Mouse (Mus musculus): ENCODE measurements around the gene Ccm2. TPM values are rescaled to one million over a fixed set of nuclear protein-coding genes. Genes with fewer than 3 reads are reported as not detected.

The Ccm2 gene
- polyA plus RNA-seq, 1 experiment from 2014 or later, result 81.6 TPM

- no peak for ATAC-seq (replicated peaks; ENCODE audit: insufficient number of reproducible peaks, low FRiP score, low TSS enrichment, low read depth)
These were observed 57.9 kb downstream of the Ccm2 start for GRCm38 (mm10) chr11:6604604-6604936.

DNA sequence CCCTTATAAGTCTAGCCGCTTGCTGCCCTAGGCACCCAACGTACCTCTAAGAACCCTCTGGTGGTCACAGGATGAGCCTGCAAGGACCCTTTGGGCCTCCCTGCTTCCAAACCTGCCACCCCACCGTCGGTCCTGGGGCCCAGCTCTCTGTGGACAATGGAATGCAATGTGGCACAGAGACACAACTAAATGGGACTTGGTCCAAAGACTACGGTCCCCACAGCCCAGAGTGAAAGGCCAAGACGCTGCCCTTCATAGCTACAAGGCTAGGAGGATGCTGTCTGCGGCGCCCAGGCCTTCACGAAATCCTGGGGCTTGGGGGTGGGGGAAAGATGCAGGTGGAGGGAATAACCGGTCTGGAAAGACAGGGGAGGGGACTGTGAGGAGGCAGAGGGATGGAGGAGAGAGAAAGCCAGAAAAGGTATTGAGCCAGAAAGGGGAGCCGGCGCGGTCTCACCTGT, 58.4 kb downstream of the Ccm2 start:
- peak overlapping the region; percentile 37 for H3K4me3 ChIP-seq (ENCODE audit: low read depth, low read length)
- H3K4me2 ChIP-seq (ENCODE audit: low read depth, low read length), result peak overlapping the region; percentile 72
- ATAC-seq (replicated peaks; ENCODE audit: insufficient number of reproducible peaks, low FRiP score, low TSS enrichment, low read depth) (no peak), DNase-seq (ENCODE audit: low spot score) (no peak)
- peaks cover 13% of the 10 kb centered on the region for H3K27me3 ChIP-seq (ENCODE audit: control insufficient read depth, insufficient read depth, low read length)
- H3K9ac ChIP-seq (replicated peaks; ENCODE audit: low read length), result peak overlapping the region; percentile 29
- 12% methylated on average over 13 of the region's 13 CpGs for WGBS
- no peaks in the 10 kb centered on the region; the same call in none of the 2 replicates for H3K4me1 ChIP-seq (ENCODE audit: control insufficient read depth, insufficient read depth, low read length)
- no peak overlapping the region for H3K27ac ChIP-seq (replicated peaks; ENCODE audit: low read depth, low read length)
- no peaks in the 10 kb centered on the region for H3K9me3 ChIP-seq (replicated peaks; ENCODE audit: control insufficient read depth, low read length)
- no peaks in the 10 kb centered on the region for H3K36me3 ChIP-seq (replicated peaks; ENCODE audit: control insufficient read depth, insufficient read depth, low read depth, low read length)

More at GRCm38 (mm10) chr11:6604604-6604936, 57.9 kb downstream of the Ccm2 start:
- peak overlapping the region; percentile 25; the same call in 1 of the 2 replicates for H3K4me2 ChIP-seq (ENCODE audit: low read depth, low read length)
- no peaks in the 10 kb centered on the region for H3K36me3 ChIP-seq (replicated peaks; ENCODE audit: control insufficient read depth, insufficient read depth, low read depth, low read length)
- H3K27ac ChIP-seq (replicated peaks; ENCODE audit: low read depth, low read length), result no peak overlapping the region
- H3K27me3 ChIP-seq (ENCODE audit: control insufficient read depth, insufficient read depth, low read length), result peaks cover 13% of the 10 kb centered on the region
- no peaks in the 10 kb centered on the region for H3K9me3 ChIP-seq (replicated peaks; ENCODE audit: control insufficient read depth, low read length)
- no peak for DNase-seq (ENCODE audit: low spot score)
- H3K4me1 ChIP-seq (ENCODE audit: control insufficient read depth, insufficient read depth, low read length), result no peaks in the 10 kb centered on the region; the same call in none of the 2 replicates
- H3K4me3 ChIP-seq (ENCODE audit: low read depth, low read length), result peak overlapping the region; percentile 37
- H3K9ac ChIP-seq (replicated peaks; ENCODE audit: low read length), result peak overlapping the region; percentile 29; the same call in 1 of the 2 replicates

DNA sequence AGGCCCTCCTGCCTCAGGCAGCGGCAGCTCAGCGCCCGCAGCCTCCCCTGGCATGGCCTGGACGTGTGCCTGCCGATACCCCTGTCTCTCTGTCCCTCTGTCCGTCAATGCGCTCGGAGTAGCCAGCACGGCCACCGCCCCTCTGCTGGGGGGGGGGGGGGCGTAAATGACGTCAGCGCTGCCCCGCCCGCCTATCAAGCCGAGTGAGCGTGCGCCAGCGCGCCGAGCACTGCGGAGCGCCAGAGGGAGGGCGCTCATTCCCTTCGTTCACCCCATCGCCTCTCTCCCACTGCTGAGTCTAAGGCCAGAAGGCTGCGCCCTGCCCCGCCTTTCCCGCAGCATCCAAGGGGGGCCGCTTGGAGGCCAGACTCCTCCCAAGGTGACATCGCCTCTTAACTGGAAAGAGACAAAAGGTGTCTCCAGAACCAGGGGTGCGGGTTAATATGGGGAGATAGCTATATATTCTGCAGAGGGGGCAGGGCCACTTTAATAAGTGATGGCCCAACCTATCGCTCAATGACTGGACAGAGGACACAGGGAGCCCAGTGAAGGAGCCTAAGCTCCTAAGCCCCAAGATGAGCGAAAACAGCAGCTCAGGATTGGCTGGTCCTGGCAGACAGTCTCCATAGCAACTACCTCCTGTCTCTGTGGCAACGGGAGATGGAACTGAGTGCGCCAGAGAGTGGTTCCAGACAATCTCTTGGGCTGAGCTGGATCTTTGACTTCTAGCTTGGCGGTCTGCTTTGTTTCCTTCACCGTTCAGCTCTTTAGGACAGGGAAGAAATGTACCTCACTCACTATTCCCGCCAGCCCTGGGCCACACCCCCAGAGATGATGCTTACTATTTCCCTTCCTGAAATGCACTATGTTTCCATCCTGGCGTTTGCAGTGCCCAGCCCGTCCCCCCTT, 59.1 kb downstream of the Ccm2 start, which contains the start of gene Nacad:
Gene Nacad (minus strand): TSS at position 563 of the 909 bp plus-strand sequence.
- ATAC-seq (replicated peaks; ENCODE audit: insufficient number of reproducible peaks, low FRiP score, low TSS enrichment, low read depth) (peak; percentile 85), DNase-seq (ENCODE audit: low spot score) (peak; percentile 75)
- Histone ChIP-seq H3K4me2 (ENCODE audit: low read depth, low read length) (peak within 1 kb of the TSS; percentile 72), H3K4me1 (ENCODE audit: control insufficient read depth, insufficient read depth, low read length) (no peaks in the 10 kb centered on the region; the same call in none of the 2 replicates), H3K9me3 (replicated peaks; ENCODE audit: control insufficient read depth, low read length) (no peaks in the 10 kb centered on the region), H3K27me3 (ENCODE audit: control insufficient read depth, insufficient read depth, low read length) (peaks cover 13% of the 10 kb centered on the region), H3K4me3 (ENCODE audit: low read depth, low read length) (peak within 1 kb of the TSS; percentile 37), H3K27ac (replicated peaks; ENCODE audit: low read depth, low read length) (no peak within 1 kb of the TSS), H3K36me3 (replicated peaks; ENCODE audit: control insufficient read depth, insufficient read depth, low read depth, low read length) (no peaks in the 10 kb centered on the region), H3K9ac (replicated peaks; ENCODE audit: low read length) (peak within 1 kb of the TSS; percentile 29)
- WGBS, result 6% methylated on average over 35 of the region's 41 CpGs

DNA sequence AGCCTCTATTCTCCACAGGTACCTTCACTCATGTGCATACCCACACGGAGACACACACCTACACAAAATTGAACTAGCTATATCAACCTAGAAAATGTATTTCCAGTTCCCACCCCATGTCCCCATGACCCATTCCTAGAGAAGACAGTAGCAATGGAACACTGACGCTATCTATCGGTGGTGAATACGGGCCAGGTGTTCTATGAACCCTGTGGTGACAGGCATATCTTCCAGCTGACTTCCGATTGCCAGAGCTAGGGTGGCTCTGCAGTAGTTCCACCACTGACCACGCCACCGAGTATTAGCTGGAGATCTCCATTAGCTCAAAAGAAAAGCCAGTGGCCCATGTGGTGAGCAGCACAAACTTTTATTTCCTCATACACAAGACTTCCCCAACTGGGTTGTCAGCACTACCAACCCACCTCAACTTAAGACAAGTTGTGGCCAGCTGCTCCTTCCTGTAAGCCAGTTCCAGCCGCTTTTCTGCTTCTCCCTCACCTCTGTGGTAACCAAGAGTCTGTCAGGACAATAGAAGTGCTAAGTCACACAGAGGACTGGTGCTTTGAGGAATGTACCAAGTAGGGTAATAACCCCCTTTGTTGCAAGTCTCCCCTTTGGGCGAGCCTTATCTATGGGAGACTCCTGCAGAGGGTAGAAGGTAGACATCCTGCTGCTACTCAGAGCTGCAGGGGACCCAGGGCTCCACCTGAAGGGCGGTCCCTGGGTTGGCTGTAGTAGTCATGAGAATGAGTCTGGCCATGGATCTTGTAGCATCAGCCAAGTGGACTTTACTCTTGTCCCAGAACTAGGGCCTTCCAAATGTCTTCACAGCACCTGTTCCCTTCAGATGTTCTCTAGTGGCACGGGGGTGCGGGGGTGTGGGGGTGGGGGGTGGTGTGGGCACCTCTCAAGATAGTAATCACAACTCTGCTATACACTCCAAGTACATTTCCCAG, 68.8 kb downstream of the Ccm2 start:
- Histone ChIP-seq H3K27ac (replicated peaks; ENCODE audit: low read depth, low read length) (no peak overlapping the region), H3K36me3 (replicated peaks; ENCODE audit: control insufficient read depth, insufficient read depth, low read depth, low read length) (peaks cover 26% of the 10 kb centered on the region), H3K9ac (replicated peaks; ENCODE audit: low read length) (no peak overlapping the region), H3K4me2 (ENCODE audit: low read depth, low read length) (no peak overlapping the region), H3K9me3 (replicated peaks; ENCODE audit: control insufficient read depth, low read length) (no peaks in the 10 kb centered on the region), H3K4me1 (ENCODE audit: control insufficient read depth, insufficient read depth, low read length) (no peaks in the 10 kb centered on the region), H3K27me3 (ENCODE audit: control insufficient read depth, insufficient read depth, low read length) (no peaks in the 10 kb centered on the region), H3K4me3 (ENCODE audit: low read depth, low read length) (no peak overlapping the region)
- DNase-seq (ENCODE audit: low spot score), result no peak
- 94% methylated on average over 12 of the region's 12 CpGs for WGBS
- no peak for ATAC-seq (replicated peaks; ENCODE audit: insufficient number of reproducible peaks, low FRiP score, low TSS enrichment, low read depth)

DNA sequence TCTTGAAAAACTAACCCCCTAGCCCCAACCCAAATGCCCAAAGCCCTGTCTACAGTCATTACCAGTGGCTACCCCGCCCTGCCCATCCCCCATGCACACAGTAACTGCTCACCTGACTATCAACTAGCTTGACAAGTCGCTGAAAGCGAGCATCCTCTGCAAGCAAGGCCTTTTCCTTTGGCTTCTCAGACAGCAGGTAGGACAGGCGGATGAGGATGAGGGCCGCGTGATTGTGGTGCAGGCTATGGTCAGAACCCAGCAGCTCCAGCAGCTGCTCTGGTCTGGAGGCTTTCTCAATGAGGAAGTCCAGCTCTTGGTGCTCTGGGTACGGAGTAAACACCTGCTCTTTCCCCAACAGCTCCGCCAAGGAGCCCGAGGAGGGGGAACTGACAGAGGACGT, 77.0 kb downstream of the Ccm2 start:
- Histone ChIP-seq H3K36me3 (replicated peaks; ENCODE audit: control insufficient read depth, insufficient read depth, low read depth, low read length) (peaks cover 14% of the 10 kb centered on the region), H3K4me2 (ENCODE audit: low read depth, low read length) (no peak overlapping the region), H3K4me1 (ENCODE audit: control insufficient read depth, insufficient read depth, low read length) (no peaks in the 10 kb centered on the region; the same call in 1 of the 2 replicates), H3K27me3 (ENCODE audit: control insufficient read depth, insufficient read depth, low read length) (no peaks in the 10 kb centered on the region), H3K9ac (replicated peaks; ENCODE audit: low read length) (no peak overlapping the region), H3K9me3 (replicated peaks; ENCODE audit: control insufficient read depth, low read length) (no peaks in the 10 kb centered on the region), H3K4me3 (ENCODE audit: low read depth, low read length) (no peak overlapping the region), H3K27ac (replicated peaks; ENCODE audit: low read depth, low read length) (no peak overlapping the region)
- WGBS, result 90% methylated on average over 10 of the region's 10 CpGs
- no peak for DNase-seq (ENCODE audit: low spot score)
- ATAC-seq (replicated peaks; ENCODE audit: insufficient number of reproducible peaks, low FRiP score, low TSS enrichment, low read depth), result no peak

DNA sequence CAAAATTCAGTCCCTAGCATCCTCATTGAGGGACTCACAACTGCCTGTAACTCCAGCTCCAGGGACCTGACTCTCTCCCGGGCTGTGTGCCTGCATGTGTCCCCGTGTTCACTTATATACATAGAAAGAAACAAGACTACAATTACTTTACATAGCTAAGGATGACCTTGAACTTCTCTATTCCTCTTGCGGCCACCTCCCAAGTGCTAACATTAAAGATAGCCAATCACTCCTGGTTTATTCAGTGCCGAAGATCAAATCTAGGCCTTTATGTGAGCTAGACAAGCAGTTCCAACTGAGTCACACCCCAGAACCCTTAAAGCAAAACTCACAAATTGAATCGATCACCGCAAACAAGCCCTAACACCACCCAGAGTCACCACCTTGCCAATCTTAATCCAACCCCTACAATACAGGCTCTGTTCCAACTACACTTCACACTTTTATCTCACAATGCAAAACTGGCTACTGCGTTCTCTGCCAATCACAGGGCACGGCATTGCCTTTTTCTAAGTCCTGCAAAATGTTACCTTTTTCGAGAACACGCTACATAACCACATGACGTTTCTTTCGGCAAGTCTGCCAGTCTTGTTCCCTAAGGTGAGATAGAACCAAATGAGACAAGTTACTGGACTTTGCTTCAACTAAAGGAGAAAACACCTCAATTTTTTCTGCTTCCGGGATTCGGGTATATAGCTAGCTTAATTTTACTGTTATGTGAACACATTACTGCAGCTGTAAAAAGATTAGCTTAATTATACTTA, 78.1 kb downstream of the Ccm2 start:
- H3K27ac ChIP-seq (replicated peaks; ENCODE audit: low read depth, low read length), result no peak overlapping the region
- WGBS, result 67% methylated on average over 14 of the region's 14 CpGs
- no peaks in the 10 kb centered on the region for H3K9me3 ChIP-seq (replicated peaks; ENCODE audit: control insufficient read depth, low read length)

More for the DNA sequence above, 78.1 kb downstream of the Ccm2 start:
- H3K9ac ChIP-seq (replicated peaks; ENCODE audit: low read length), result peak overlapping the region; percentile 82
- DNase-seq (ENCODE audit: low spot score), result no peak
- no peak for ATAC-seq (replicated peaks; ENCODE audit: insufficient number of reproducible peaks, low FRiP score, low TSS enrichment, low read depth)
- H3K4me2 ChIP-seq (ENCODE audit: low read depth, low read length), result peak overlapping the region; percentile 48
- H3K27me3 ChIP-seq (ENCODE audit: control insufficient read depth, insufficient read depth, low read length), result no peaks in the 10 kb centered on the region
- H3K4me1 ChIP-seq (ENCODE audit: control insufficient read depth, insufficient read depth, low read length), result no peaks in the 10 kb centered on the region; the same call in 1 of the 2 replicates
- peak overlapping the region; percentile 71 for H3K4me3 ChIP-seq (ENCODE audit: low read depth, low read length)
- peaks cover 13% of the 10 kb centered on the region for H3K36me3 ChIP-seq (replicated peaks; ENCODE audit: control insufficient read depth, insufficient read depth, low read depth, low read length)

Data from embryonic facial prominence, embryonic 11.5 days (tissue).